Mouse (Mus musculus) monocyte, adult 2 months (primary cell): ENCODE measurements around the gene Atp6v1g2.

Source experiments
- DNase-seq, 2 experiments: peaks; one replicate each; pipeline ENCODE4 v3.0.0; 2022; ENCODE audit warnings: low spot score in 2 of 2, low read depth in 1 of 2

Atp6v1g2 gene

DNA sequence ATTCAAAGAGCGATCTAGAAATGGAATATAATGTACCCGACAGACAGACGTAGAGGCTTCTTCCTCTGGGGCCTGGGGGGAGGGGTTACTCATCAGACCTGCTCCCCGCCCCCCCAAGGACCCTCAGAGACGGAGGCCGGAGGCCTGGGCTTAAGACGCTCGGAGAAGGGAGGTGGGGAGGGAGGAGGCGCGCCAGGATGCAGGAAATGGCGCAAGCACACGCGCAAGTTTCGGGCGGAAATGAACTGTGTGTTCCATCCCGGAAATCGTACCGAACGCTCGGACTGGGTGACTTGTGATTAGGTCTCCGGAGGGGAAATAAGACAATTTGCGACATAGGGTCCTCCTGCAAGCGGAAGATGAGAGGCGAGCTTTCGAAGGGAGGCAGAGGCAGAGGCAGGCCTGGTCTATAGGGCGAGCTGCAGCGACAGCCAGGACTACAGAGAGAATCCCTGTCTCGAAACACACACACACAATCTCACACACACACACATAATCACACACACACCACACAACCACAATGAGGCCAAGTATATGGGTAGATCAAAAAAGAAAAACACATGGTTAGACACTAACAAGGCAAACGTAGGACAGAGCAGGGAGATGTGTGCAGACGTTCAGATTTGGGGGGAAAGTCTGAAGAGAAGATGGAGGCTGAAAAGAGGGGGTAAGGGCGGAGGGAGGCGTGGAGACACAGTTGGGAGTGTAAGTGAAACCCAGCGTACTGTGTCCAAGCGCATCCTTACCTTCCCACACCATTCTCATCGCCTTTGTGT, 2.3 kb downstream of the Atp6v1g2 start, which contains the start of gene Nfkbil1:
Nfkbil1 (minus strand) TSS at position 179 of the 776 bp plus-strand sequence.
- peak; percentile 72 to 80 for DNase-seq

DNA sequence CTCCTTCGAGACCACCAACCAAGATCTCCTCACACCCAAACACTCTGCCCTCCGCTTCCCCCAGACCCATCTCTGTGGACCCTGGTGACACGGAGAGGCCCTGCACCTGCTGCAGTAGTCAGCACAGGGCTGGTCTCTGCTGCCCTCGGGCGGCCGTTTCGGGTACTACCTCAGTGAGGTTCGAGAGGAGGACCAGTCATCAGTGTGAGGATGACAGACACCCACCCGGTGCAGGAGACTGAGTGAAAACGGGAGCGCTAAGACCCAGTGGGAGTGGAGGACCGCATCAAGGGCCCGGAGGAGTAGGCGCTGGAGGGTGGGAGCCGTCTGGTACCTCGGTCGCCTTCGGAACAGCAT, 2.9 kb downstream of the Atp6v1g2 start:
- DNase-seq = peak; percentile 87 to 96

DNA sequence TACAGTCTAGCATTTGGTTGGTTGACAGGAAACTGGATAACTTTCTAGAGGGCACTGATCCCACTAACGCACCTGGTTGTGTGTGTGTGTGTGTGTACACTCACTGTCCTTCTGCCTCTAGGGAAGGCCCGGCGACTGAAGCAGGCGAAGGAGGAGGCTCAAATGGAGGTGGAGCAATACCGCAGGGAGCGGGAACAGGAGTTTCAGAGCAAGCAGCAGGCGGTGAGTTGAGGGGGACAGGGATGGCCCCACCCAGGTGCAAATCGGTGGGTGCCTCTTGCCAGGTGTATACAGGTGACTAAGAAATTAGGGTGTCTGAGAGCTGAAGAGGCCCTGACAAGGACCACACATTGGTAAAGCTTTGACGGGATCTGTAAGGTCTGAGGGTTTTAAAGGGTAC, 3.5 kb downstream of the Atp6v1g2 start:
- DNase-seq = no peak

DNA sequence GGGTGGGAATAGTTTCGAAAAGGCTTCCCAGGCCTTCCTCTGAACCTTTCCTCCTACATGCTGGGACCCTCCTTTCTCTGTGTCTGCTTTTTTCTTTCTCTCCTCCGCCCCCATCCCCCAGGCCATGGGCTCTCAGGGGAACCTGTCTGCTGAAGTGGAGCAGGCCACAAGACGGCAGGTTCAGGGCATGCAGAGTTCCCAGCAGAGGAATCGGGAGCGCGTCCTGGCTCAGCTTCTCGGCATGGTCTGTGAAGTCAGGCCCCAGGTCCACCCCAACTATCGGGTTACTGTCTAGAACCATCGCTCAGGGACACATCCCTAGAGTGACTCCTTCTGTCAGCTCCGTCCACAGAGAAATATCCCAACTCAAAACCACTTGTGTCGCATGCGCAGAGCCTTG, 4.0 kb downstream of the Atp6v1g2 start:
- DNase-seq = no peak

DNA sequence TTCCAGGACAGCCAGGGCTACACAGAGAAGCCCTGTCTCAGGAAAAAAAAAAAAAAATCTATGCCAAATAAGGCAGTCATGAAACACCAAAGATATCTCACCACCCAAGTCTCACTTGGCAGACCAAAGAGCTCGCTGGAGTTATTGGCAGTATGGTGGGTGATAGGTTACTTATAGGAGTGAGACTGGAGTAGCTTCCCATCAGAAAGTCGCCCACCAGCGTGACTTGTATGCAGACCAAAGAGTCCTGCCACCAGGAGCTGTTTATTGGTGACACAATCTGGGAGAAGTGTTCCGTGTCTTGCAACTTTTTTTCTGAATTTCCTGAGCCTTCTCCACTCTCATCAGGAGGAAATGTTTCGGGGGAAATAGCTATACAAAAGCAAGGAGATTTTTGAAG, 6.2 kb downstream of the Atp6v1g2 start:
- DNase-seq = no peak

DNA sequence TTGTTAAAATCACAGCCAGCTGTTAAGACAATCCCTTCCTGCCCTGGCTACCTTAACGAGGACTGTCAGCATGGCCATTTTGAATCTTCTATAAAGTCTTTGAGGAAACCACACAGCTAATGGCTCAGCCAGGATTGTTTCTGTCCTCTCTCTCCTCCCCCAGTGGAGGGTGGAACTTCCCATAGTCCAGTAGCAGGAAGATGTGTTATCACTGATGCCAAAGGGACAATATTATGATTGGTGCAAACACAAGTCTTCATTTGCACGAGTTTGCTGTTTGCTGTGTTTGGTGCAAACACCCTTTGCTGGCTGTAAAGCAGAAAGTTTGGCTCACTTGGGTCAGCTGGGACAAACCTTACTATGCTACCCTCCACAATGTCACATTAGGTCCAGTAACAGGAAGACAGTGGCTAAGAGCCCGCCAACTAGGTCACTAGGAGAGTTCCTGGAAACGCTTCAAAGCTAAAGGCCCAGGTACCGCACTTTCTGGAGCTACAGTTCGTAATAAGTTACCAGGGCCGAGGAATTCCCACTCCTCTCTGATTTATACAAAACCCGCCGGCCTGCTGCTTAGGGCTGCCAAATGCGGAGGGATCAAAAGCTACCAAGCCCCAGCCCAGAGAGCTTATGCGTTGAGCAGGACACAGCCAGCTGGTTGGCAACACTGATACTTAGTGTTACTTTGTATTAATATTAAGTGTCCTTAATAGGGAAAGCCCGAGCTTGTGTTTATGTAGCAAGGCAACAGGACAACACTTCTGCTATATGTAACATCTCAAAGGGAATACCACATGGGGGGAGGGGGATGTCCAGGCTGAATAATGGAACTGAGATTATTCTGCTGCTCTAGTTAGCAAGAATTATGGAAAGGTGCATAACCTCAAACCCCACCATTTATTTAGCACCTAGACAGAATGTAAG, 7.2 kb downstream of the Atp6v1g2 start:
- no peak for DNase-seq

DNA sequence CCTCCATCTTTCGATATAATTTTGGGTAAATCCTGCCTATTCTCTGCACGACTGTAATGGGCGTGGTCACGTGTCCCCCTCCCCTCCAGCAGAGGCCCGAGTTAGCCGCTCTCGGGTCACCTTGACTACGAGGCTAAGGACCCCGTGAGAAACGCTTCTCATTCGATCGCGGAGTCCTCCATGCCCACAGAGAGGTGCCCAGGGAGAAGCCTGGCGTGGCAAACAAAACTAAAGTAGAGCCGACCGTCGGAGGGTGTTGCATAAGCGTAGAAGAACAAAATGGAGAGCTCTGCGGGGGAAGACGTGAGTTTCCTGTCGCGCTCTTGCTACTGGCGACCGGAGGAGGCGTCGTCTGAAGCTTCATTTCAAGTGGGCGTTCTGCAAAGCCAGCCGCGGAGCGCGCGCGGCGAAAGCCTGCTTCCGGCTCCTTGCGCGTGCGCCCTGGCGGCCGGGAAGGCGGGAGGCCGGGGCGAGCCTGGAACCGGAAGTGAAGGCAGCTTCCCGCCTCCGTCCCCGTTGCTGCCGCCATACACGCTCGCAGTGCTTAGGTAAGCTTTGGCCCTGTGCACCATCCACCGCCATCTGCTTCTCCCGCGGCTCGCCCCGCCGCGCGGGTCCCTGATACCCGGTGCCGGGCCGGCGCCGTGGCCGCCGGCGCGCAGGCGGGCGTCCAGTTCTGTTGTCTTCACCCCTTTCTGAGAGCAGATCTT, 8.0 kb downstream of the Atp6v1g2 start, which contains the start of gene Ddx39b:
Ddx39b (plus strand) TSS at position 442 of the 710 bp plus-strand sequence.
- peak; percentile 92 to 96 for DNase-seq

DNA sequence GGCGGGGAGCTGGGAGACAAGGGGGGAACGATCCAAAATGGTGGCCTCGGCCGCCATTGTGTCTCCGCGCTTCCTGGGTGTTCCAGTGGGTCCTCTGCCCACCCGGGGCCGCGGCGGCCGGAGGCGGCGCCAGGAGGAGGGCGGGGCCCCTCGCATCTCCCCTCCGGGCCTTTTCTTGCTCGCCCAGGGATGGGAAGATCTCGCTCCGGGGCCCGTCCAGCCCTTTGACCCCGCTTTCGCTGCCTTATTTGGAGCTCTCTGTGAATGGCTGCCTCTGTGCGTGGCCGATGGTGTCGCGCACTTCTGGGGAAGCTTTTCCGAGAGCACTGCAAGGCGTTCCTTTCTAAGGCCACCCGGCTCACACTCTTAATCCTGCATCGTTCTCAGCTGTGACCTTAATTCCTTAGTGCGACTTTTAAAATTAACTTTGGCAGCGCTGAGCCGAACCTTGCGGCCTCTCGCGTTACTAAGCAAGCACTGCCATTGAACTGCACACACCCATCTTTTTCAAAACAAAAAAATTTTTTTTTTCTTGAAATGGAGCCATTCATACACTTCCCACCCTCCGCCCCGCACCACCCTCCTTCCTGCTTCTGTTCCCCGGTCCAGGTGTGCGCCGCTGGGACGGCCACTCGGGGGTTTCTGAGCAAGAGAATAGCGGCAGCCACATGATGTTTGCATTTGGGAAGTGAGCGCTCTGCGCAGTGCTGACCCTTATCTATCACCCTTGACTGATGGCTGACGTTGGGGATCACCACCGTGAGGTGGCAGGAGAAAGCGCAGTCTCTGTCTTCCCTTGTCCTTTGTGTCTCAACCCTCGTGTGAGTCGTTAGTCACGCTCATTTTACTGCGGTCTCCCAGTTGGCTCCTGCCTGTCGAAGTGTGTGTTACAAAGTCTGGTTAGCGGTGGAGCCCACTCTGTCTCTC, 8.8 kb downstream of the Atp6v1g2 start:
- peak in 1 of 2 experiments; percentile 71 for DNase-seq

DNA sequence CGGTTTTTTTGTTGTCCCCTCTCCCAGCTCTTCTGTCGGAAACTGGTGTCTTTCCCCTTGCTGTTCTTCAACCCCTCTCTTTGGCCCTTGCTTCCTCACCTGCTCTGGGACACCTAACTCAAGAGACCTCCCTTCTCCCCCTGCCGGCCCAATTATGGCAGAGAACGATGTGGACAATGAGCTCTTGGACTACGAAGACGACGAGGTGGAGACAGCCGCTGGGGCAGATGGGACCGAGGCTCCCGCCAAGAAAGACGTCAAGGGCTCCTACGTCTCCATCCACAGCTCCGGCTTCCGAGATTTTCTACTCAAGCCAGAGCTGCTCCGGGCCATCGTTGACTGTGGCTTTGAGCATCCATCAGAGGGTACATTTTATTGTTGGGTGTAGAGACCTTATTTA, 9.6 kb downstream of the Atp6v1g2 start:
- DNase-seq = no peak

DNA sequence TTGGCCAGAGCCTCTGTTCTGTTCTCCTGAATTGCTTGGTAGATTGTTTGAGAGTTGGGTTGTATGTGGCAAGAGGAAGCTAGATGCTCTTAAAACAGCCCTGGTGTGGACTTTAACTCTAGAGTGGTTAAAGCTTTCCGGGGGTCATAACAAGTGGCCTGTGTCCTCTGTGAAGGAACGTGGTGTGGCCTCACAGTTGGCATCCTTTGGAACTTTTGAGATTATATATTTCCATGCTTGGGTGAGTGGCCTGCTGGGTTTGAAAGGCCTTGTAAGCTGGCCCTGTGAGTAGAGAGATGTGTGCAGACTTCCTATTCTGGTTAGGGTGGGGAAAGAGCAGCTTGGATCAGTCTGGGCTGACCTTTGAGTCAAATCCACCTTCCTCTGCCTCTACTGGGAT, 11.5 kb downstream of the Atp6v1g2 start:
- no peak for DNase-seq

DNA sequence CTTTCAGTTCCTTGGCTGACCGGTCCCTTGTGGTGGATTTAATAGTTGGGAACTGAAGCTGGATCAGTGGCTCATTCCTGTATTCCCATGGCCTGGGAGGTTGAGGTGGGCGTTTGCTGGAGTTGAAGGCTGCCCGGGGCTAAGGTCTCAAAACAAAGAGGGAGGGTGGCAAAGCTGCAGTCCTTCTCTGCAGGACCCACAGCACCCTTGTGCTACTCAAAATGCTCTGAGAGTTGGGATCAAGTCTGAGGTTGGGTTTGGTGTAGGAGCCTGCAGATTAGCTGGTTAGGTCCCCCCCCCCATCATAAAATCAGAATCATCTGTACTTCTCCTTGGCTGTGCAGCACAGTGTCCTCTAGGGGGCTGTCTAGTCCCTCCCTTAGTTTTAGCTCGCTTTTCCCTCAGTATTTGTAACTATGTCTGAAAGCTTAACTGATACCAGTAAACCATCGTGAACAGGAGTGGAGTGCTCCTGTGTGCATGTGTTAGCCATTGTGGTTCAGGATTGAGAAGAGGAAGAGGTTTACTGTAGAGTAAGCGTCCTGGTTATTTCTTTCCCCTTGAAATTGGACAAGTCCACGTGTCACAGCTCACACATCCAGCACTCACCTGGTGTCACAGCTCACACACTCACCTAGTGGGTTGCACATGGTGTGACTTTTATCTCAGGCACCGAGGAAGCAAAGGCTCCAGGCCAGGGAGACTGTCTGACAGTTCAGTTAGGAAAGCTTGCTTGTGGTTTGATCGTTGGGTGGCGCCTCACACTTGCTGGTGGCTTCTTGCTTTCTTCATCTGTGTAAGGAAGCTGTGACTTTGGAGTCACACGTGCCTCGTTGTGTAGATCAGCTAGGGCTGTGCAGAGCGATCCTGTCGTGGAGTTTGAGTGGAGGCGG, 12.5 kb downstream of the Atp6v1g2 start:
- no peak for DNase-seq

DNA sequence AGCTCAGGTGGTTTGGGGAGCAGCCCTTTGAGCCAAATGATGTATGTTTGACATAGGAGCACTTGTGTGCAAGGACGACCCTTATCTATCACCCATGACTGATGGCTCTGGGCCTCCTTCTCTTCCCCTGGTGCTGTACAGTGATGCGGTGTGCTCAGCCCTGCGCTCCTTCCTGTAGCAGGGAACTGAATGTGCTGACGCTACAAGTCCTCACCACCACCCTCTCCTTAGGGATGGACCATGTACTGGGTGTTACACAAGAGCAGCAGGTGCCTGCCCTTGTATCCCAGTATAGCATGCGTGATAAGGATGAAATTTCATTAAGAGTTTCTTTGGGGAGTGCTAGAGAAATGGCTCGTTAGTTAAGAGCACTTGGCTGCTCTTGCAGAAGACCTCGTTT, 13.7 kb downstream of the Atp6v1g2 start:
- no peak for DNase-seq

DNA sequence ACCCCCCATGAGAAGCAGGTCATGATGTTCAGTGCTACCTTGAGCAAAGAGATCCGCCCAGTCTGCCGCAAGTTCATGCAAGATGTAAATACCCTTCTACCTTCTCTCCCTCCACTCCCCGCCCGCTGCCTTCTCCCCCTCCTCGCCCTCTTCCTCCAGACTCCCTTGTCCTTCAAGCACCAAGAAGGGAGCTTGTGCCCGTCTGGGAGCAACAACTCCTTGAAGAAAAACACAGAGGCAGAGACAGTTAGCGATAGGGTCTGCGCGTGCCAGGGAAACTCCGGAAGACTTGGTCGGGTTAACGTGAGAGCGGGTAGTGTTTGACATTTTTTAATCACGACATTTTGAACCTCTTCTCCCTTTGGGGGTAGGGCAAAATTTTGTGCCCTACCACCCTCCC, 15.5 kb downstream of the Atp6v1g2 start:
- DNase-seq = no peak

DNA sequence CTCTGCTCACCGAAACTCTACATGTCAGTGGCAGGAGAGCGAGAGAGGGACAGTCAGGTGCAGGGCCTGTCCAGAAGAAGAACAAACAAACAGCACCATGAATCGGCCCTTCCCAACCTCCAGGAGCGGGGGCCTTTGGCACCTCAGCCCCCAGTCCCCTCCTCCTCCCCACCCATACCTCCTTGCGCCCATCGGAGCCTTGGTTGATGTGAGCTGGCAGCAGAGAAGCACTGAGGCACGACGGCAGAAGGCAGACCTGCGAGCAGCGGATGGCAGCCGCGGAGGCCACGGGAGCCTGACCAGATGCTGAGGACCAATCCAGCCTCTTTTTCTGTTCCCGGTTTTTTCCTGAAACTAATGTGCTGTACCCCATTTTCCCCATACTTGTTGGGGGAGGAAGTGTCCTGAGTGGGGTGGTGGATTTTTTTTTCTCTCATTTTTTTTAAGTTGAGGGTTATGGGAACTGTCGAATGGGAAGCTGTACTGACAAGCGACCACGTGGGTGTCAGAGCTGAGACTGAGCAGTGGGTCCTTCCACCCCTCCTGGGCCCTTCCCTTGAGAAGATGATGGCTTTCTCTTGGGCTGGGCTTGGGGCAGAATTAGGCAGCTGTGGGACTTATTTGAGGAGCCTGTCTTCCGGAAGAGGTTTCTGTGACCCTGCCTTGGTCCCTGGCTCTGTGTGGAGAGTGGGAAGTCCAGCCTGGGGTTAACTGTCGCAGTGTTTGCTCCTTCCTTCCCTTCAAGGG, 16.2 kb downstream of the Atp6v1g2 start:
- no peak for DNase-seq

DNA sequence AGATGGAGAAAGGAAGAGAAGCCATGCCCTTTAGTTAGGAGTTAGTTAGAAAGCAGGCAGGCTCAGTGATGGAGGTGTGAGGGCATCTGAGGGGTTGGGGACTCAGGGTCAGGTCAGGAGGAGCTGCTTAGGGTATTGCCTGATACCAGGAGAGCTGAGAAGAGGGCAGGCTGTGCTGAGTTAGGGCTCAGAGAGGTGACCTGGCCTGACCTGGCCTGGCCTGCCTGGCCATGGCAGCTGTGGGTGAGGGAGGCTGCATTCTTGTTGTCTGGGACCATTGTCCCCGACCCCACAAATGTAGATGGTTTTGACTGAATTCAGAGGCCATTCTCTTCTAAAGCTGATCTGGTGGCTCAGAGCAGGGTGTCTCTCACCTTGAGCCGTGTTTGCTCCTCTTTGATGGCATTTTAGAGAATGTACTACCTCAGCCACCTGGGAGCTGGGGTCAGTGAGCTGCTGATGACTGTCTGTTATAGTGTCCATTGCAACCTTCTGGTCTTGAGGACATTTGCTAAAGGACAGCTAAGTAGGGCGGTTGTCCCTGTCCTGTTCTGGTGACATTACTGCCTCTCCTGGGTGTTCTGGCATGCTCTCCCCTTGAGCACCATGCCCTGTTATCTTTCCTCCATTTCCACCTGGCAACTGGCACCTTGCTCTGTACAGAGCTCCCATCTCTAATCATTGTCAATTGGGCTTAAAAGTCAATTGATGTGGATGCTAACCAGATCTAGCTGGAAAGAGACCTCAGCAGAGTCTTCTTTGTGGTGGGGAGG, 17.1 kb downstream of the Atp6v1g2 start:
- no peak for DNase-seq

DNA sequence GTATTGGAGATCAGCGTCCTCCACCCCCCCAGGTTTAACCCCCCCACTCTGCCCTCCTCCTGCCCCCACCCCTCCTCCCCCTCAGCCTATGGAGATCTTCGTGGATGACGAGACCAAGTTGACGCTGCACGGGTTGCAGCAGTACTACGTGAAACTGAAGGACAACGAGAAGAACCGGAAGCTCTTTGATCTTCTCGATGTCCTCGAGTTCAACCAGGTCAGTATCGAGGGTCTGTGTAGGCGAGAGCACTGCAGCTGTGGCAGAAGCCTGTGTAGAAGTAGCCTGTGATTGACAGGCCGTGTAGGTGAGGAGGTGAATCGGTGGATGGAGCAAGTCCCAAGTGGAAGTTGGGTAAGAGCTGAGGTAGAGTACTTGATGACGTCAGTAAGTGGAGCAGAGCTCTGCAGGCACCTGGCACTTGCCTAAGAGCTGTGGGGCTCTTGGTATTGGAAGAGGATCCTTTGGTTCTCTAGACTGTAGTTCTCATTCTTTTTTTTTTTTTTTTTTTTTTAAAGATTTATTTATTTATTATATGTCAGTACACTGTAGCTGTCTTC, 17.8 kb downstream of the Atp6v1g2 start:
- no peak for DNase-seq

DNA sequence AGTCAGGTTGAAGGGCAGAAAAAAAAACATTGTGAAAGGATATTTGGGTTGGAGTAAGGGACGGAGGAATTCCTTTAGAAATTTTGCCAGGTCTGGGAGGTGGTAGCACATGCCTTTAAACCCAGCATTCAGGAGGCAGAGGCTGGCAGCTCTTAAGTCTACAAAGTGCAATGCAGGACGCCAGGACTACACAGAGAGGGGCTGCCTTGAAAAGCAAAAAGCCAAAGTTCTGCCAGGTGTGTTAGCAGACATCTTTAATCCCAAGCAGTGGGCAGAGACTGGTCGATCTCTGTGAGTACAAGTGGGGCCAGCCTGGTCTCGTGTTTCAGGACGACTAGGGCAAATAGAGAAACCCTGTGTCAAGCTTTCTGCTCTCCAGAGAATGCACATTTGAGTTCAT, 18.5 kb downstream of the Atp6v1g2 start:
- DNase-seq = no peak
